Mouse (Mus musculus): ENCODE results near the gene Mtor. TPM values are rescaled to one million over a fixed set of nuclear protein-coding genes. Genes with fewer than 3 reads are reported as not detected.
A peak's percentile ranks its signal among the peaks of the same experiment; 100 is the strongest.

The Mtor gene
- polyA plus RNA-seq, 1 experiment from 2014 or later, result 28.2 TPM

GRCm38 (mm10) chr4:148448853-148449245 is 438 bp downstream of the Mtor start:
- no peaks in the 10 kb centered on the region for H3K9me3 ChIP-seq
- H3K4me3 ChIP-seq, result peak overlapping the region; percentile 98
- H3K36me3 ChIP-seq, result peaks cover 22% of the 10 kb centered on the region
- no peaks in the 10 kb centered on the region for H3K27me3 ChIP-seq (replicated peaks)
- WGBS, result 0% methylated on average over 15 of the region's 15 CpGs
- H3K9ac ChIP-seq, result peak overlapping the region; percentile 82
- H3K4me2 ChIP-seq (replicated peaks), result peak overlapping the region; percentile 83
- peak; percentile 26; the same call in 1 of the 2 replicates for ATAC-seq (ENCODE audit: low FRiP score, low read depth)
- H3K4me1 ChIP-seq, result peaks cover 14% of the 10 kb centered on the region
- peak overlapping the region; percentile 44; the same call in 1 of the 2 replicates for H3K27ac ChIP-seq

GRCm38 (mm10) chr4:148453707-148454106 is 5.3 kb downstream of the Mtor start:
- Histone ChIP-seq H3K9me3 (no peaks in the 10 kb centered on the region), H3K27me3 (replicated peaks) (no peaks in the 10 kb centered on the region), H3K36me3 (peaks cover 70% of the 10 kb centered on the region), H3K4me2 (replicated peaks) (no peak overlapping the region), H3K4me1 (peaks cover 8% of the 10 kb centered on the region), H3K9ac (no peak overlapping the region), H3K27ac (no peak overlapping the region), H3K4me3 (no peak overlapping the region)
- 89% methylated on average over 11 of the region's 11 CpGs for WGBS
- ATAC-seq (ENCODE audit: low FRiP score, low read depth), result no peak

GRCm38 (mm10) chr4:148455477-148456025 is 7.1 kb downstream of the Mtor start:
- ATAC-seq (ENCODE audit: low FRiP score, low read depth), result no peak
- no peaks in the 10 kb centered on the region for H3K27me3 ChIP-seq (replicated peaks)
- H3K9ac ChIP-seq, result no peak overlapping the region
- no peaks in the 10 kb centered on the region; the same call in 1 of the 2 replicates for H3K4me1 ChIP-seq
- H3K36me3 ChIP-seq, result peaks cover 88% of the 10 kb centered on the region
- no peaks in the 10 kb centered on the region for H3K9me3 ChIP-seq
- H3K4me3 ChIP-seq, result no peak overlapping the region
- WGBS, result 95% methylated on average over 5 of the region's 5 CpGs
- H3K4me2 ChIP-seq (replicated peaks), result no peak overlapping the region
- H3K27ac ChIP-seq, result no peak overlapping the region

- Histone ChIP-seq H3K36me3 (peaks cover 99% of the 10 kb centered on the region), H3K4me1 (no peaks in the 10 kb centered on the region; the same call in 1 of the 2 replicates), H3K4me2 (replicated peaks) (no peak overlapping the region), H3K27ac (no peak overlapping the region), H3K9me3 (no peaks in the 10 kb centered on the region), H3K27me3 (replicated peaks) (no peaks in the 10 kb centered on the region), H3K9ac (no peak overlapping the region), H3K4me3 (no peak overlapping the region)
- WGBS, result 55% methylated on average over 12 of the region's 12 CpGs
- peak; percentile 79 for ATAC-seq (ENCODE audit: low FRiP score, low read depth)
Observed at GRCm38 (mm10) chr4:148460656-148461284, 12.4 kb downstream of the Mtor start.

GRCm38 (mm10) chr4:148461772-148462171 is 13.4 kb downstream of the Mtor start:
- no peak overlapping the region for H3K4me3 ChIP-seq
- ATAC-seq (ENCODE audit: low FRiP score, low read depth), result no peak
- no peaks in the 10 kb centered on the region for H3K27me3 ChIP-seq (replicated peaks)
- no peak overlapping the region for H3K27ac ChIP-seq
- no peak overlapping the region for H3K4me2 ChIP-seq (replicated peaks)
- WGBS, result 90% methylated on average over 4 of the region's 4 CpGs
- no peak overlapping the region for H3K9ac ChIP-seq
- no peaks in the 10 kb centered on the region; the same call in 1 of the 2 replicates for H3K4me1 ChIP-seq
- peaks cover 99% of the 10 kb centered on the region for H3K36me3 ChIP-seq
- H3K9me3 ChIP-seq, result no peaks in the 10 kb centered on the region

- Histone ChIP-seq H3K4me1 (no peaks in the 10 kb centered on the region; the same call in 1 of the 2 replicates), H3K9ac (no peak overlapping the region), H3K4me3 (no peak overlapping the region), H3K27me3 (replicated peaks) (no peaks in the 10 kb centered on the region), H3K4me2 (replicated peaks) (no peak overlapping the region), H3K27ac (no peak overlapping the region), H3K9me3 (no peaks in the 10 kb centered on the region), H3K36me3 (peaks cover 97% of the 10 kb centered on the region)
- ATAC-seq (ENCODE audit: low FRiP score, low read depth), result no peak
- 95% methylated on average over 13 of the region's 13 CpGs for WGBS
Observed at GRCm38 (mm10) chr4:148462717-148463116, 14.3 kb downstream of the Mtor start.

- Histone ChIP-seq H3K36me3 (peaks cover 97% of the 10 kb centered on the region), H3K4me2 (replicated peaks) (no peak overlapping the region), H3K9me3 (no peaks in the 10 kb centered on the region), H3K4me1 (no peaks in the 10 kb centered on the region; the same call in 1 of the 2 replicates), H3K9ac (no peak overlapping the region), H3K4me3 (no peak overlapping the region), H3K27ac (no peak overlapping the region), H3K27me3 (replicated peaks) (no peaks in the 10 kb centered on the region)
- WGBS, result 78% methylated on average over 14 of the region's 14 CpGs
- no peak for ATAC-seq (ENCODE audit: low FRiP score, low read depth)
Observed at GRCm38 (mm10) chr4:148463208-148463960, 15.0 kb downstream of the Mtor start.

GRCm38 (mm10) chr4:148464301-148464700 is 15.9 kb downstream of the Mtor start:
- H3K4me1 ChIP-seq, result no peaks in the 10 kb centered on the region; the same call in 1 of the 2 replicates
- no peaks in the 10 kb centered on the region for H3K27me3 ChIP-seq (replicated peaks)
- ATAC-seq (ENCODE audit: low FRiP score, low read depth), result no peak
- no peak overlapping the region for H3K9ac ChIP-seq
- no peak overlapping the region for H3K4me2 ChIP-seq (replicated peaks)
- no peak overlapping the region for H3K4me3 ChIP-seq
- H3K36me3 ChIP-seq, result peaks cover 97% of the 10 kb centered on the region
- 95% methylated on average over 12 of the region's 12 CpGs for WGBS
- H3K9me3 ChIP-seq, result no peaks in the 10 kb centered on the region
- H3K27ac ChIP-seq, result no peak overlapping the region

- H3K9ac ChIP-seq, result no peak overlapping the region
- H3K27me3 ChIP-seq (replicated peaks), result no peaks in the 10 kb centered on the region
- H3K9me3 ChIP-seq, result no peaks in the 10 kb centered on the region
- peaks cover 97% of the 10 kb centered on the region for H3K36me3 ChIP-seq
- no peak overlapping the region for H3K4me3 ChIP-seq
- no peaks in the 10 kb centered on the region; the same call in 1 of the 2 replicates for H3K4me1 ChIP-seq
- H3K27ac ChIP-seq, result no peak overlapping the region
- WGBS, result 90% methylated on average over 12 of the region's 12 CpGs
- no peak for ATAC-seq (ENCODE audit: low FRiP score, low read depth)
- H3K4me2 ChIP-seq (replicated peaks), result no peak overlapping the region
Observed at GRCm38 (mm10) chr4:148464869-148465268, 16.5 kb downstream of the Mtor start.

GRCm38 (mm10) chr4:148466511-148467079 is 18.2 kb downstream of the Mtor start:
- Histone ChIP-seq H3K36me3 (peaks cover 98% of the 10 kb centered on the region), H3K9ac (no peak overlapping the region), H3K9me3 (no peaks in the 10 kb centered on the region), H3K4me2 (replicated peaks) (no peak overlapping the region), H3K27ac (no peak overlapping the region), H3K27me3 (replicated peaks) (no peaks in the 10 kb centered on the region), H3K4me3 (no peak overlapping the region), H3K4me1 (no peaks in the 10 kb centered on the region)
- WGBS, result 92% methylated on average over 5 of the region's 5 CpGs
- no peak for ATAC-seq (ENCODE audit: low FRiP score, low read depth)

- H3K36me3 ChIP-seq, result peaks cover 98% of the 10 kb centered on the region
- no peak overlapping the region for H3K27ac ChIP-seq
- no peaks in the 10 kb centered on the region for H3K27me3 ChIP-seq (replicated peaks)
- H3K9ac ChIP-seq, result no peak overlapping the region
- WGBS, result 94% methylated on average over 10 of the region's 10 CpGs
- no peaks in the 10 kb centered on the region for H3K9me3 ChIP-seq
- no peaks in the 10 kb centered on the region for H3K4me1 ChIP-seq
- H3K4me2 ChIP-seq (replicated peaks), result no peak overlapping the region
- no peak for ATAC-seq (ENCODE audit: low FRiP score, low read depth)
- H3K4me3 ChIP-seq, result no peak overlapping the region
Observed at GRCm38 (mm10) chr4:148468396-148468795, 20.0 kb downstream of the Mtor start.
